Mouse (Mus musculus): ENCODE measurements around the gene Cd40.

DNA sequence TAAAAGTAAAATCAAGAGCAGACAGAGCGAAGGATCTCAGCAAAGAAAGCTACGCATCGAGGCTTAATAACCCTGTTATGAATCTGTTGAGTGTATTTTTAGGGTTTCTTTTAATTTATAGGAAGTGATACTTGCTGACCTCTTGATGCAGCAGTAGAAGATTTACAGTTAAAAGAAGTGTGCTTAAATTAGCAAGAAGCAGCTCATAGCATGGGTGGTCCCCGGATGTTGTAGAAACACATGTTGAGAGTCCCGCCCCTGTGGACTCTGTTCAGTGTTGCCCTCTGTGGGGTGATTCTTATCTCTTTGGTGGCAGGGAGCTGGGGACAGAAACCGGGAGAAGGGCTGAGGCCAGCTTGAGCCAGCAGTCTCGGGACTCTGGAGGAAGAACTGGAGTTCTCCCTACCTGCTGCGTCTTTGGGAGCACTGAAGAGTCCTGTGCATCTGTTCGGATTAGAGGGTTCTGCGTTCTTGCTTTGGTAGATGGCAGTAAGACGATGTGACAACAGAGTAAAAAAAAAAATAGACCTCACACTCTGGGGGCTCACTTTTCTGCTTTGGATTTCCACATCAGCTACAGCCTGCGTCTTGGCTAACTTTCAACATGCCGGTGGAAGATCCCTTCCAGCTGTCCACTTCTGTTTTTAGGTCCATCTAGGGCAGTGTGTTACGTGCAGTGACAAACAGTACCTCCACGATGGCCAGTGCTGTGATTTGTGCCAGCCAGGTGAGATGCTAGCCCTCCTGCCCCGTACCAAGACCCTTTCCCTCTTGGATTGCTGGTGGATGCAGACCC is 6.4 kb downstream of the Cd40 start:
- TF ChIP-seq CTCF (IDR thresholded peaks at IDR 0.05; ENCODE audit: control insufficient read depth, insufficient read depth, insufficient read length) (no peak), MYOG (IDR thresholded peaks at IDR 0.05; ENCODE audit: control insufficient read depth, extremely low read depth, insufficient read length) (no peak), USF1 (IDR thresholded peaks at IDR 0.05; ENCODE audit: low read depth) (no peak), MYOD1 (IDR thresholded peaks at IDR 0.05; ENCODE audit: control insufficient read depth, insufficient read length, low read depth) (no peak), CEBPB (IDR thresholded peaks at IDR 0.05; ENCODE audit: low read depth) (no peak), MAX (IDR thresholded peaks at IDR 0.05) (no peak)

All from C2C12 (cell line).